Mouse (Mus musculus) embryonic facial prominence, embryonic 15.5 days (tissue): ENCODE measurements around the gene Tubb5. TPM values are rescaled to one million over a fixed set of nuclear protein-coding genes. Genes with fewer than 3 reads are reported as not detected.

Experiments used
- ATAC-seq: fragments of 200-750 bp; cut with Nextera tagmentation; 2 replicates; pipeline ENCODE4 v1.8.0; 2017; ENCODE audit warnings: low read depth, moderate TSS enrichment; ENCODE audit not compliant: insufficient number of reproducible peaks, low FRiP score, low TSS enrichment
- H3K27ac ChIP-seq: fragments of 300-500 bp; sonication (generic); replicated peaks from 2 replicates; pipeline ENCODE4 v1.5.1; 2015; ENCODE audit warnings: mild to moderate bottlenecking, inconsistent platforms
- H3K27me3 ChIP-seq: fragments of 300-500 bp; sonication (generic); 2 replicates; pipeline ENCODE4 v1.6.1; 2015; ENCODE audit warnings: inconsistent platforms
- H3K36me3 ChIP-seq: fragments of 300-500 bp; sonication (generic); 2 replicates; pipeline ENCODE4 v1.6.1; 2015; ENCODE audit warnings: mild to moderate bottlenecking, inconsistent platforms
- H3K4me1 ChIP-seq: fragments of 300-500 bp; sonication (generic); 2 replicates; pipeline ENCODE4 v1.6.1; 2015; ENCODE audit warnings: inconsistent platforms
- H3K4me2 ChIP-seq: fragments of 300-500 bp; sonication (generic); replicated peaks from 2 replicates; pipeline ENCODE4 v1.6.1; 2015; ENCODE audit warnings: mild to moderate bottlenecking, inconsistent platforms
- H3K4me3 ChIP-seq: fragments of 300-500 bp; sonication (generic); replicated peaks from 2 replicates; pipeline ENCODE4 v1.5.1; 2015; ENCODE audit warnings: mild to moderate bottlenecking, inconsistent platforms
- H3K9ac ChIP-seq: fragments of 300-500 bp; sonication (generic); 2 replicates; pipeline ENCODE4 v1.6.1; 2015; ENCODE audit warnings: inconsistent platforms
- H3K9me3 ChIP-seq: fragments of 300-500 bp; sonication (generic); replicated peaks from 2 replicates; pipeline ENCODE4 v1.6.1; 2016; ENCODE audit warnings: inconsistent platforms
- WGBS: fragments of 180-500 bp; shearing (Covaris S2); methylation state at CpG from one replicate; pipeline ENCODE4 v1.1.7; 2015; 5-methylcytosine and 5-hydroxymethylcytosine counted together
- polyA plus RNA-seq: library from polyadenylated mRNA; unstranded; fragments of >200 nt; fragmentation: Nextera tagmentation; extraction: Ambion mirVana; gene quantifications from 2 replicates; pipeline ENCODE4 v1.2.1, GENCODE M21; 2015

The Tubb5 gene
- polyA plus RNA-seq, 1 experiment from 2014 or later = 823 TPM

DNA sequence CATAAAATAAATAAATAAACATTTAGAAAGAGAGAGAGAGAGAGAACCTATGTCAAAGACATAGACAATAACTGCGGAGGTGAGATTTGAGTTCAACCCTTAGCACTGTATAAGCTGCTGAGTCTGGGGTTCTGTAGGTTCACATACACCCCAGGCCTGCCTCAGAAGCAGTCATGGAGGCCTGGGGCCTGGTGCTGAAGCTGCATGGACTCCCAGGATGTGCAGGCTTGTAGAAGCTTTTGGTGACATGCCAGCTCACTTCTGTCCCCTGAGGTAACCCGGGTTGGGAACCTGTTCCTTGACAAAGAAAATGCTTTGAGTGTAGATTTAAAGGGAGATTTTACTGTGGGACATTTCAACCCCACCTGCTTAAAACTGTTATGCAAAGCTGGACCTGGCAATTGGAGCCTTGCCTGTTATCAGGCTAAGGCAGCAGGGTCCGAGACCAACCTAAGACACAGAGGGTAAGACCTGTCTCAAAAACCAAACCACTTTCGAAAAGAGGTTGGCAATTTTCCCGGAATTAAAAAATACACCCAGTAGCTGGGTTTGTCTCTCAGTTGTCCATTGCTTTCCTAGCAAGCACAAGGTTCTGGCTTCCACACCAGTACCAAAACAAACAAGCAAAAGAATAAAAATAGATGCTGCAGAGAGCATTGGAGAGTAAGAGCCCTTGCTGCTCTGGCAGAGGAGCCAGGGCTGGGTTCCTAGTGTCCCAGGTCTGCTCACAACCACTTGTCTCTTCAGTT lies 27.0 kb downstream of the Tubb5 start:
- Histone ChIP-seq H3K4me3 (no peak overlapping the region), H3K4me1 (peaks cover 58% of the 10 kb centered on the region), H3K9ac (no peak overlapping the region), H3K27me3 (no peaks in the 10 kb centered on the region), H3K4me2 (no peak overlapping the region), H3K9me3 (no peaks in the 10 kb centered on the region), H3K27ac (0 out of 2 replicates have a peak overlapping the region, but pooled peaks have one; percentile 7), H3K36me3 (no peaks in the 10 kb centered on the region)
- no peak for ATAC-seq
- WGBS = 71% methylated on average over 5 of the region's 5 CpGs

DNA sequence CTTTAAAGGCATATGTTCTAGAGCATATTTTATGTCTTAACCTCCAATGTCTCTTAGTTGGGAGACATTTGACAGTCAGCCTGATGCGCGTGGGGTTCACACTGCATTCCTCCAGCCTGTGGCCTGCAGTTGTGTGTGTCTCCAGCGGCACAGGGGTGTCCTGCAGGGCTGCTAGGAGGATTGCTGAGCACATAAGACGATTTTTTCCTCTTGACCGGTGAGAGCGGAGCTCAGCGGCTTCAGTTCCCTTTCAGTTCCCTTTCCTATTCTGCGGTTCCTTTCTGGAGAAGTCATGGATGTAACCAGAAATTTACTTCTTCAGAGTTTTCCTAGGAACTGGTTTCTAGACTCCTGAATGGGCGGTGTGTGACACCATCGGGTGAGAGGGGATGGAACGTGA lies 28.7 kb downstream of the Tubb5 start:
- Histone ChIP-seq H3K9ac (no peak overlapping the region), H3K27me3 (no peaks in the 10 kb centered on the region), H3K27ac (no peak overlapping the region), H3K4me3 (no peak overlapping the region), H3K36me3 (no peaks in the 10 kb centered on the region), H3K4me2 (no peak overlapping the region), H3K9me3 (no peaks in the 10 kb centered on the region), H3K4me1 (peaks cover 47% of the 10 kb centered on the region)
- 88% methylated on average over 11 of the region's 11 CpGs for WGBS
- ATAC-seq = no peak

DNA sequence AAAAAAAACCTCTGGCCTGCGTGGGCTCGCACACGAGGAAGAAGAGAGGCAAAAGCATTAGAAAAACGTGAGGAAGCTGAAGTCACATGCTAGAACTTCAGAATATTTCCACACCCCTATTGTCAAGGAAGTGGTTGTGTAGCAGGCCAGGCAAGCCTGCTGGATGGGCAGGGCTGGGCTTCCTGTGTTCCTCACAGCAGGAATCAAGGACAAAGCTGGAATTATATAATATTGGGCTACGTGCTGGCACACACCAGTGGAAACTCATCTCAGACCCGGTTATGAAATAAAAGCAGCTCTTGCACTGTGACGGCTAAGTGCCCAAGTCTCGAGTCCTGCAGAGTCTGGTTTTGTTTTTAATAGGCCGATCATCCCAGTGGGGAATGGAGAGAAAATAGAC lies 30.0 kb downstream of the Tubb5 start:
- Histone ChIP-seq H3K4me1 (peaks cover 36% of the 10 kb centered on the region), H3K9ac (no peak overlapping the region), H3K4me3 (no peak overlapping the region), H3K9me3 (no peaks in the 10 kb centered on the region), H3K4me2 (no peak overlapping the region), H3K27me3 (no peaks in the 10 kb centered on the region), H3K36me3 (no peaks in the 10 kb centered on the region), H3K27ac (peak overlapping the region; percentile 77)
- ATAC-seq = 0 out of 2 replicates have a peak, but pooled peaks have one; percentile 16
- WGBS = 42% methylated on average over 9 of the region's 9 CpGs

DNA sequence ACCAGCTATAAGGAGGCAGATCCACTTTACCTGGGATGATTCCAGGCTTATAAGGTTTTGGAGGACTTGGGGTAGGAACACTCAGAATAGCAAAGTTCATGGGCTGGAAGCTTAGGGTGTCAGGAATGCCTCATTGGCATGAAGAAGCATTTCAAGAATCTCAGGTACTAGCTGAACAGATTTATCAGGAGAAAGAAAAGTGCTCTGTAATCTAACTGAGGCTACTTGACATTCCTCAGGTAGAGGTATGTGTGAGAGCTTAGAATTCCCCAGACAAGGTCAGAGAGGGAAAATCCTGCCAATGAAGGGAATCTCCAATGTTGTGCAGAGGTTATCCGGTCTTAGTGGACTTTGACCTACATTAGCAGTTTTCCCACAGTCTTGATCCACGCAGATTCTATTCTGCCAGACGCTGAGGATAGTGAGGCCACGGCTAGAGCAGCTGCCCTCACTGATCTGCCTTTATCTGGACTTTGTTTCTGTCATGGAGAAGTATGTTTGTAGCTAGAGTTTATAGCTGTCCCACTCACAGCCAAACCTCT lies 34.2 kb downstream of the Tubb5 start:
- Histone ChIP-seq H3K9ac (no peak overlapping the region), H3K27me3 (no peaks in the 10 kb centered on the region), H3K27ac (no peak overlapping the region), H3K4me3 (no peak overlapping the region), H3K4me1 (peaks cover 15% of the 10 kb centered on the region), H3K9me3 (no peaks in the 10 kb centered on the region), H3K36me3 (no peaks in the 10 kb centered on the region), H3K4me2 (no peak overlapping the region)
- ATAC-seq = no peak
- WGBS = 80% methylated on average over 4 of the region's 4 CpGs

DNA sequence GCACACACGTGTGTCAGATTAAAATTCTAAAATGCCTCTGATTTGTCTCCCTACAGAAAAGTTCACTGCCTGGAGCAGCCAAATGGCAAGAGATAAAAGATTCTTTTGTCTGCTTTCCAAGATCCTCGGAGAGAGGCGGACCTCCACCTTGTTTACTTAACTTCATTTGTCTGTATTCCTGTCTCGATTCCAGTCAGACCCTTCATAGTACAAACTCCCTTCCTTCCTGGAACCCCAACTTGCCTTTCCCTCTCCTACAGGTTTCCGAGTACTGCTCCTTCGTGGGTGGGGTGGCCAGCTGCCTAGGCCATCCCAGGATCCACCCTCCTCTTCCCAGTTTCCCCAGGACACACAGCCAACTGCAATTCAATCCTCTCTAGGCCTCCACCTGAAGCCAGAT lies 35.1 kb downstream of the Tubb5 start:
- Histone ChIP-seq H3K9ac (no peak overlapping the region), H3K36me3 (no peaks in the 10 kb centered on the region), H3K27me3 (no peaks in the 10 kb centered on the region), H3K9me3 (no peaks in the 10 kb centered on the region), H3K27ac (peak overlapping the region; percentile 44; the same call in 1 of the 2 replicates), H3K4me3 (no peak overlapping the region), H3K4me2 (no peak overlapping the region), H3K4me1 (peaks cover 8% of the 10 kb centered on the region)
- ATAC-seq = peak; percentile 15; the same call in 1 of the 2 replicates
- WGBS = 20% methylated on average over 6 of the region's 6 CpGs

DNA sequence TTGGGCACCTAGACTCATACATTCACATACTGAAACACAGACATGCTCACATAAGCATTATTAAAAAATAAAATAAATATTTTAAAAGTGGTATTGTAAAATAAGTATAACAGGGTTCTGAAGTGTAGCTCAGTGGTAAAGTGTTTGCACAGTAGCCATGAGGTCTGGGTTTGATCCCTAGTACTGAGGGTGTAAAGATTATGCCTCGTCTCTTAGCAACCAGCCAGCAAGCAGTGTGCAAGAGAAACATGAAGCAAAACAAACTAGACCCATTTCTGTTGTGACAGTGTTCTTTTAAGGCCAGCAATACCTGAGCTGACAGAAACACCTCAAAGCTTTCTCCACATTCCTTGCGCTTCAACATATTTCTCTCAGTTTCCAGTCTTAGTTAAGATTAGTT lies 37.2 kb downstream of the Tubb5 start:
- 75% methylated on average over 2 of the region's 2 CpGs for WGBS
- ATAC-seq = no peak
- no peak overlapping the region for H3K27ac ChIP-seq

DNA sequence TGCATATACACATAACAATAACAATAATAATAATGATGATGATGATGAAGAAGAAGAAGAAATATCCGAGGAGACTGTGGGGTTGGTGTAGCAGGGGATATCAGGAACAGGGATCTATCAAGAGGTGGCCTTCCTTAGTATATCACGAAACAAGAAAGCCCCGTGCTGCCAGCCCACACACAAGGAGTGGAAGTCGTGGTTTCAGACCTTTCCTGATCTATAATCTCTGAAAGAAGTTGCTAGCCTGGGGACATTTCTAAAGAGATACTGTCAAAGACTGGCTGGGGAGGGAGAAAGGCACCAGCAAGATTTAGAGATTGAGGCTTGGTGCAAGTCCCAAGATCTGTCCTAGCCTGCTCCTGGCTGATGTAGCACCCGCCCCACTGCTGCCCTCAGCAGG lies 41.3 kb downstream of the Tubb5 start:
- WGBS = 52% methylated on average over 5 of the region's 5 CpGs
- Histone ChIP-seq H3K4me3 (no peak overlapping the region), H3K27me3 (no peaks in the 10 kb centered on the region), H3K36me3 (no peaks in the 10 kb centered on the region), H3K4me2 (no peak overlapping the region), H3K4me1 (no peaks in the 10 kb centered on the region), H3K27ac (no peak overlapping the region), H3K9ac (no peak overlapping the region), H3K9me3 (no peaks in the 10 kb centered on the region)
- no peak for ATAC-seq

More for the DNA sequence above, 37.2 kb downstream of the Tubb5 start:
- Histone ChIP-seq H3K9ac (no peak overlapping the region), H3K27me3 (no peaks in the 10 kb centered on the region), H3K4me2 (no peak overlapping the region), H3K36me3 (no peaks in the 10 kb centered on the region), H3K4me1 (0 out of 2 replicates have a peak, but pooled peaks cover 6% of the 10 kb centered on the region), H3K4me3 (no peak overlapping the region), H3K9me3 (no peaks in the 10 kb centered on the region)

DNA sequence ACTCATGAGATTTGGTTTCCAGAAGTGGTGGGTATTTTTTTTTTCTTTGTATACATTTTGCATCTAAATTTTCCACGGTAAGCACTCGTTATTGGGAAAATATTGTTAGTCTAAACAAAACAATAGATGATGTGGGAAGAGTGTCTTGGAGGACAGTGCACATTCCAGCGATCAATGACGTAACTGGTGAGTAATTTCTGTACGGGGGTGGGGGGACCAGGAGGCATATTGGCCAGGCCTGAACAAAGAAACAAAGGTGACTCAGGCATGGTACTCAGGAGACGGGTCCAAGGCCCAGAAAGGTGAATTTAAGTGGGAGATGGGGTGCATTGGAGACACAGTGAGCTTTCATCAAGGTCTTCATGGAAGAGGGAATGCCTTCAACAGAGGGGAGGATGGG lies 42.5 kb downstream of the Tubb5 start:
- Histone ChIP-seq H3K4me3 (no peak overlapping the region), H3K9me3 (no peaks in the 10 kb centered on the region), H3K27me3 (no peaks in the 10 kb centered on the region), H3K4me2 (no peak overlapping the region), H3K27ac (no peak overlapping the region), H3K4me1 (no peaks in the 10 kb centered on the region), H3K36me3 (no peaks in the 10 kb centered on the region), H3K9ac (no peak overlapping the region)
- ATAC-seq = no peak
- WGBS = 72% methylated on average over 6 of the region's 6 CpGs

DNA sequence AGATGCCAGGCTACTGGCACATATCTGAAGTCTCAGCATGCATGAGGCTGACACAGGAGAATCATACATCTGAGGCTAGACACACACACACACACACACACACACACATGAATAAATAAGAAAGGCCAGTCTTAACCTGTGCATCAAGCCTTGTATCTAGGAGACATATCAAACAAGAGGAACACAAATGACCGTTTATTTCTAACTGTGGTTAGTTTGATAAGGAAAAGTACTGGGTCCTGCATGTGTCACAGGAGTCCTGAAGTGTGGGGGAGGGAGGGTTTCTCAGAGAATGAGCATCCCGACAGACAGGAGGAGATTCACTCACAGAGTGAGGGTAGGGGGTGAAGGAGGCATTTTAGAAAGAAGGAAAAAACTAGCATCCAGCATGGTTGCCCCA lies 43.0 kb downstream of the Tubb5 start:
- Histone ChIP-seq H3K9me3 (no peaks in the 10 kb centered on the region), H3K9ac (no peak overlapping the region), H3K4me1 (no peaks in the 10 kb centered on the region), H3K4me2 (no peak overlapping the region), H3K4me3 (no peak overlapping the region), H3K36me3 (no peaks in the 10 kb centered on the region), H3K27ac (no peak overlapping the region), H3K27me3 (no peaks in the 10 kb centered on the region)
- ATAC-seq = no peak
- 52% methylated on average over 2 of the region's 2 CpGs for WGBS

DNA sequence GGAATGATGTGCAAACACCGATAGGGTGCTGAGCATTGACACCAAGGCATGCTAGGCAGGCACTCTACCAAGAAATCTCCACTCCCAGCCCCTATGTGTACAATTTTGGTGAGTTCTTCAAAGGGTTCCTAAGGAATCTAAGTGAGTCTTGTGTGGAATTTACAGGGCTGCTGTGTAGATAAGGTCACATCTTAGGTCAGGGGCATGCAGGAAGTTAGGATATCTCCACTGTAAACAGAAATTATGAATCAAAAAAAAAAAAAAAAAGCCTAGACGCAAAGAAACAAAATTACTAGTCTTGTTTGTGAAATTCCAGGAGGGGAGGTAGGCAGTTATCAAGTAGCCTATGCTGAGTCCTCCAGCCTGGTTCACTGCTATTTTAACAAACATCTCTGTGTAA lies 45.3 kb downstream of the Tubb5 start:
- Histone ChIP-seq H3K27me3 (no peaks in the 10 kb centered on the region), H3K9me3 (no peaks in the 10 kb centered on the region), H3K36me3 (no peaks in the 10 kb centered on the region), H3K4me3 (no peak overlapping the region), H3K4me1 (no peaks in the 10 kb centered on the region), H3K27ac (no peak overlapping the region), H3K9ac (no peak overlapping the region), H3K4me2 (no peak overlapping the region)
- WGBS = 73% methylated on average over 2 of the region's 2 CpGs
- no peak for ATAC-seq

DNA sequence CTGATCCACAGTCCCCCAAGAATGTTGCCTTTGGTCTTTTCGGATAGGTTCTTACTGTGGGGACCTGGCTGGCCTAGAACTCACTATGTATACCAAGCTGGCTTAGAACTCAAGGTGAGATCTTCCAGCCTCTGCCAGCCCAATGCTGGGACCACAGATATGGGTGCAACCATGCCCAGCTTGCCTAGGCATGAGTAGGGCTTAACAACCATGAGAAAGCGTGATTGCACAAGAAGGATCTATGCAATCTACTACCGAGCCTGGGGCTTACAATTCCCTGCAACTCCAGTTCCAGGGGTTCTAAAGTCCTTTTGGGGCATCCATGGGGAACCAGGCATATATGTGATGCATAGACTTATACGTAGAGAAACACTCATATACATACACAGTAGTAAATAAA lies 47.2 kb downstream of the Tubb5 start:
- H3K4me1 ChIP-seq = no peaks in the 10 kb centered on the region
- no peak overlapping the region for H3K4me2 ChIP-seq
- H3K27ac ChIP-seq = no peak overlapping the region
- ATAC-seq = no peak
- no peak overlapping the region for H3K4me3 ChIP-seq
- 81% methylated on average over 4 of the region's 4 CpGs for WGBS
- H3K9me3 ChIP-seq = no peaks in the 10 kb centered on the region
- H3K9ac ChIP-seq = no peak overlapping the region
- H3K27me3 ChIP-seq = no peaks in the 10 kb centered on the region
- no peaks in the 10 kb centered on the region for H3K36me3 ChIP-seq

DNA sequence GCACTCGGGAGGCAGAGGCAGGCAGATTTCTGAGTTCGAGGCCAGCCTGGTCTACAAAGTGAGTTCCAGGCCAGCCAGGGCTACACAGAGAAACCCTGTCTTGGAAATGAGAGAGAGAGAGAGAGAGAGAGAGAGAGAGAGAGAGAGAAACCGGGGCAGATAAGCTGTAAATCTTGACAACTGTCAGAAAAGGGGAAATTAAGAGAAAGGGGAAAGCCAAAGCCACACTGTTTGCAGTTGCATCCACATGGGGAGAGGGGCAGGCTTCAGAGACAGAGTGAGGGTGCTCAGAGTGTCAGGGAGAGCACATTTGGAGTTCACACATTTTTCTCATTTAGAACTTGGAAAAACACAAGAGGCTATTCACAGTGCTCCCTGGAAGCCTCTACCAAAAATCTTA lies 50.1 kb downstream of the Tubb5 start:
- WGBS = 74% methylated on average over 3 of the region's 3 CpGs
- no peak overlapping the region for H3K4me2 ChIP-seq
- H3K4me1 ChIP-seq = no peaks in the 10 kb centered on the region
- no peak overlapping the region for H3K27ac ChIP-seq
- no peak overlapping the region for H3K4me3 ChIP-seq
- no peaks in the 10 kb centered on the region for H3K36me3 ChIP-seq
- H3K9me3 ChIP-seq = no peaks in the 10 kb centered on the region
- no peak for ATAC-seq
- H3K9ac ChIP-seq = no peak overlapping the region
- H3K27me3 ChIP-seq = no peaks in the 10 kb centered on the region
